Mouse (Mus musculus) B cell, adult 67 days (primary cell): ENCODE data around the gene Eci1. TPM values are rescaled to one million over a fixed set of nuclear protein-coding genes. Genes with fewer than 3 reads are reported as not detected.

Experiments used
- total RNA-seq, 2 experiments: library from RNA; stranded (reverse); gene quantifications; 4 replicates each; pipeline ENCODE4 v1.2.4; 2023

Gene Eci1
- 10 to 100 TPM; 31.8 to 32.7 TPM for total RNA-seq

GRCm38 (mm10) chr17:24426471-24427169 lies at the start of gene Eci1:
Gene Eci1, plus strand, starts transcription at chr17:24426641.

GRCm38 (mm10) chr17:24414230-24414976 lies 12.0 kb upstream of the Eci1 start, which contains the start of gene Rnps1:
Gene Rnps1, plus strand, starts transcription at chr17:24414565.

GRCm38 (mm10) chr17:24442632-24443155 lies 16.3 kb downstream of the Eci1 start, which contains the start of gene Dnase1l2:
Gene Dnase1l2, minus strand, starts transcription at chr17:24443105.

GRCm38 (mm10) chr17:24469910-24470602 lies 43.6 kb downstream of the Eci1 start, which contains the start of the genes E4f1 and Pgp:
Gene E4f1, minus strand, starts transcription at chr17:24470313.
Gene Pgp, plus strand, starts transcription at chr17:24470392.

GRCm38 (mm10) chr17:24473612-24474275 lies 47.3 kb downstream of the Eci1 start, which contains the start of gene Bricd5:
Gene Bricd5, plus strand, starts transcription at chr17:24473884.

GRCm38 (mm10) chr17:24478663-24479380 lies 52.4 kb downstream of the Eci1 start, which contains the start of gene Mlst8:
Gene Mlst8, minus strand, starts transcription at chr17:24479078.

GRCm38 (mm10) chr17:24488186-24488661 lies 61.8 kb downstream of the Eci1 start, which contains the start of gene Caskin1:
Gene Caskin1, plus strand, starts transcription at chr17:24488601.

Other genes with a start within 250 kb of the Eci1 start
- gene Tbc1d24, start 221.1 kb upstream of the Eci1 start, total RNA-seq = 1 to 10 TPM; 1.3 to 1.6 TPM
- under 1 TPM; 0.12 to 0.46 TPM for gene Ntn3, start 217.1 kb upstream of the Eci1 start, total RNA-seq
- gene Tedc2, start 205.8 kb upstream of the Eci1 start, total RNA-seq = 10 to 100 TPM; 11.2 to 13.8 TPM
- 1 to 10 TPM; 8.0 to 8.6 TPM for gene Ccnf, start 175.2 kb upstream of the Eci1 start, total RNA-seq
- gene Abca17, start 75.6 kb upstream of the Eci1 start, total RNA-seq = under 1 TPM in 1 of 2 experiments, not detected in 1; 0.42 TPM
- gene Abca3, start 74.7 kb upstream of the Eci1 start, total RNA-seq = 10 to 100 TPM; 64.0 to 67.1 TPM
- gene Rnps1, start 12.1 kb upstream of the Eci1 start, total RNA-seq = 100 to 1,000 TPM; 146 to 147 TPM
- 1 to 10 TPM; 6.0 to 6.6 TPM for gene Dnase1l2, start 16.5 kb downstream of the Eci1 start, total RNA-seq
- gene E4f1, start 43.7 kb downstream of the Eci1 start, total RNA-seq = 10 to 100 TPM; 68.6 to 72.5 TPM
- gene Pgp, start 43.8 kb downstream of the Eci1 start, total RNA-seq = 10 to 100 TPM; 22.1 to 22.6 TPM
- gene Bricd5, start 47.2 kb downstream of the Eci1 start, total RNA-seq = 1 to 10 TPM in 1 of 2 experiments, under 1 TPM in 1; 0.96 to 2.7 TPM
- 10 to 100 TPM; 24.9 to 30.6 TPM for gene Mlst8, start 52.4 kb downstream of the Eci1 start, total RNA-seq
- not detected for gene Caskin1, start 62.0 kb downstream of the Eci1 start, total RNA-seq
- 100 to 1,000 TPM; 202 to 220 TPM for gene Traf7, start 101.3 kb downstream of the Eci1 start, total RNA-seq
- gene Rab26, start 107.6 kb downstream of the Eci1 start, total RNA-seq = 1 to 10 TPM; 1.1 to 1.5 TPM
- gene Pkd1, start 123.2 kb downstream of the Eci1 start, total RNA-seq = 10 to 100 TPM; 75.3 to 80.9 TPM
- gene Tsc2, start 206.0 kb downstream of the Eci1 start, total RNA-seq = 100 to 1,000 TPM in 1 of 2 experiments, 10 to 100 TPM in 1; 97.7 to 108 TPM
- gene Nthl1, start 206.0 kb downstream of the Eci1 start, total RNA-seq = 1 to 10 TPM; 4.1 to 7.8 TPM
- gene Slc9a3r2, start 223.7 kb downstream of the Eci1 start, total RNA-seq = under 1 TPM in 1 of 2 experiments, not detected in 1; 0.30 TPM
- gene Npw, start 231.8 kb downstream of the Eci1 start, total RNA-seq = not detected
- gene Zfp598, start 243.0 kb downstream of the Eci1 start, total RNA-seq = 10 to 100 TPM; 60.3 to 60.7 TPM